Mouse (Mus musculus): ENCODE measurements around the gene Mroh3.

GRCm38 (mm10) chr1:136259543-136259892 is 46.9 kb upstream of the Mroh3 start:
- no peak for TF ChIP-seq ZC3H11A (IDR thresholded peaks at IDR 0.05; ENCODE audit: borderline replicate concordance, low read depth, low read length)
- no peak for TF ChIP-seq ZNF384 (IDR thresholded peaks at IDR 0.05; ENCODE audit: low read depth, low read length)
- TF ChIP-seq MAFK (IDR thresholded peaks at IDR 0.05; ENCODE audit: insufficient read depth, low read depth, low read length) = no peak
